Mouse (Mus musculus): ENCODE measurements around the gene Vmn2r17. TPM values are rescaled to one million over a fixed set of nuclear protein-coding genes. Genes with fewer than 3 reads are reported as not detected.

Vmn2r17 gene
- total RNA-seq (2021): not detected
- long read RNA-seq, experiment 1: 0 reads
- long read RNA-seq, experiment 2: 0 reads

DNA sequence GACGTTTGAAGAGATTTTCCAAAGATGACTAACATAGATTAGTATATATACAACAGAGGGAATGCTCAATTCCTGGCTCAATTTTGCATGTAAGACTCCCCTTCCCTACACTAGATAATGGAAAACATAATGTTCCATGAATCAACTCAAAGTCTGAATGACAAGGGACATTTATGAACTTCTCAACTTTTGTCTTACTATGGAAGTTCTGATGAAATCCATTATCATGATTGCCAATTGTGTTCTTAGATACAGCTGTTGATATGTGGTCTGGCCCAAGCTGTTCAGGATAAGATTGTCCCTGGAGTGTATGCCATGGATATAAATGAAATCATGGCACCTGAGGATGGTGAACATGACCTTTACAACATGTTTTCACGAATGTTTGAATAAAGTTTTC, at the start of gene Vmn2r17:
TSS of gene Vmn2r17 (plus strand) at position 301 of the 400 bp plus-strand sequence.
- no peak for DNase-seq (ENCODE audit: low spot score in 2 of 2)

DNA sequence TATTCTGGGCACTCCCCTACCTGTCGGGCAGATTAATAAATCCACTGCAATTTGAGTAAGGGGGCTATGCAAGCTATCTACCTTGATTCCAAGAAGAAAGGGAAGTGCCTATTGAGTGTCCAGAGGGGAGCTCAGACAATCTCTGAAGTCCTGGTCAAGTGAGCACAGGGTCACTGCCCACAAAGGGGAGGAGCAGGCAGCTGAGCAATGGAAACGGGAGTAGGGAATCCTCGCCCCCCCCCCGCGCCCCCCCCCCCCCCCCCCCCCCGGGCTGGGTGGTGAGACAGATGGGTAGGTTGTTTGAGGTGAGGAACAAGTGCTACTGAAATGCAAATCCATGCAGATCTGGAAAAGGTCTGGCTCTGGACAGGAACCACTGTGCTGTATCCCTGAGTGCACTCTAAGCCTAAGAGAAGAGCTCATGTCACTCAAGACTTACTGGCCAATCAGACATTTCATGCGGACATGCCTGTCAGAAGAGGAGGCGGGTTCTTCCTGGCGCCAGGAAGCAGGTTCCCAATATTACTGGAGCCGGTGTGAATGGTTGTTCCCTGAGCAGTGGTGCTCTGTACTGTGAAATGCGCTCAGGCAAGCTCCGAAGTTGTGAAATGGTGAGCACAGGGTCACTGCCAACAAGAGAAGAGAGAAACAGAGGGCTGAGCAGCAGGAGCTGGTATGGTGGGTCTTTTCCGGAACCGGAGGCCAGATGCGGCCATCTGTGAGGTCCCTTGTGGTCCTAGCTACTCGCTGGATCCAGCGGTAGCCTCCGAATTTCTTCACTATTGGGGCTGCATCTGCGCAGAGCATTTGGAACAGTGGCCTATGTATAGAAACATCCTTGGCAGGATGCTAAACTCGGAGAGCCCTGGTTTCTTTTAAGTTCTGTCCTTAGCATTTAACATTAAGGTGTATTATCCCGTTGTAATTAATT, 47.4 kb downstream of the Vmn2r17 start:
- peak; percentile 7 to 15 for DNase-seq (ENCODE audit: low spot score in 2 of 2)

DNA sequence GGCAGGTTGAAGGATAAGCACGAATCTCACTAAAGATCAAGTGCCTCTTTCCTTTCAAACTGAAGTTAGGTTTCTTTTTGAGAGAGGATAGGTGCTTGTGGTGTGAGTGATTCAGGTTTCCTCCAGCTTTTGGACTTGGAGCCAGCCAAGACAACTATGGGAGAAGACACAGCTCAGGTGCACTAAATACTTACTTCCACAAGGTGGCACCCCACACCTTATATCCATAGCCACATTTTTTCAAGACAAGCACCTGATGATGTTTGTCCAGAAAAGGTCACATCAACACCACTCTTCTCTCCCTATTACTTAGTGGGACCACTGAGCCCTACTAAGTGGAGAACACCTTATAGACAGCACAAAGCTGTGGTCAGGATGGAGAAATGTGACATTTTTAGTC, 87.2 kb downstream of the Vmn2r17 start:
- peak; percentile 3 to 14 for DNase-seq (ENCODE audit: low spot score in 2 of 2)

Other genes with a start within 250 kb of the Vmn2r17 start
- gene Vmn2r13, start 227.5 kb upstream of the Vmn2r17 start, total RNA-seq (2021): not detected
- gene Vmn2r14, start 195.0 kb upstream of the Vmn2r17 start, total RNA-seq (2021): not detected
- gene Vmn2r15, start 122.0 kb upstream of the Vmn2r17 start, total RNA-seq (2021): not detected
- not detected for gene Vmn2r16, start 89.5 kb upstream of the Vmn2r17 start, total RNA-seq (2021)
- 10 to 100 TPM; 33.1 to 39.1 TPM for gene Crlf2, start 139.3 kb downstream of the Vmn2r17 start, total RNA-seq (2021)